Mouse (Mus musculus) spleen, embryonic (tissue): ENCODE measurements around the gene Ppp6r2.

Experiments used
- CTCF ChIA-PET: fragments of 350-600 bp; sonication (Branson Sonifier 250); formaldehyde crosslinking; loops from one replicate; lab custom pipeline; 2022; lab: Charles Lee

Gene Ppp6r2

GRCm38 (mm10) chr15:89241025-89241424, 29.7 kb downstream of the Ppp6r2 start:
- CTCF ChIA-PET = no interaction called here

GRCm38 (mm10) chr15:89249063-89249462, 37.7 kb downstream of the Ppp6r2 start:
- CTCF ChIA-PET = no interaction called here

- CTCF ChIA-PET = no interaction called here
These were observed 44.0 kb downstream of the Ppp6r2 start for GRCm38 (mm10) chr15:89255330-89255729.

- CTCF ChIA-PET = no interaction called here
These were observed 47.6 kb downstream of the Ppp6r2 start for GRCm38 (mm10) chr15:89258997-89259396.

- CTCF ChIA-PET = no interaction called here
These were observed 53.1 kb downstream of the Ppp6r2 start for GRCm38 (mm10) chr15:89264485-89264884.

GRCm38 (mm10) chr15:89275497-89275896, 64.1 kb downstream of the Ppp6r2 start:
- CTCF ChIA-PET = no interaction called here

- CTCF ChIA-PET = no interaction called here
These were observed 66.0 kb downstream of the Ppp6r2 start for GRCm38 (mm10) chr15:89277366-89277765.

- CTCF ChIA-PET = no interaction called here
These were observed 71.2 kb downstream of the Ppp6r2 start for GRCm38 (mm10) chr15:89282546-89282945.

GRCm38 (mm10) chr15:89284094-89284493, 72.7 kb downstream of the Ppp6r2 start:
- CTCF ChIA-PET = no interaction called here

GRCm38 (mm10) chr15:89285004-89285403, 73.7 kb downstream of the Ppp6r2 start:
- CTCF ChIA-PET = interaction anchor here (0.6 kb wide), 1 partner anchor 150 kb away, joined by 9 read pairs; no protein-coding TSS in a partner anchor

GRCm38 (mm10) chr15:89285478-89285877, 74.1 kb downstream of the Ppp6r2 start:
- CTCF ChIA-PET = no interaction called here

- CTCF ChIA-PET = no interaction called here
These were observed 74.8 kb downstream of the Ppp6r2 start for GRCm38 (mm10) chr15:89286114-89286513.

- CTCF ChIA-PET = no interaction called here
These were observed 75.2 kb downstream of the Ppp6r2 start for GRCm38 (mm10) chr15:89286582-89286981.

GRCm38 (mm10) chr15:89288227-89288767, 76.9 kb downstream of the Ppp6r2 start:
- CTCF ChIA-PET = no interaction called here

- CTCF ChIA-PET = interaction anchor here (0.6 kb wide), 1 partner anchor 143 kb away, joined by 3 read pairs; no protein-coding TSS in a partner anchor
These were observed 78.1 kb downstream of the Ppp6r2 start for GRCm38 (mm10) chr15:89289455-89289854.

- CTCF ChIA-PET = interaction anchor here (0.7 kb wide), 1 partner anchor 77 kb away, joined by 9 read pairs; no protein-coding TSS in a partner anchor
These were observed 80.2 kb downstream of the Ppp6r2 start for GRCm38 (mm10) chr15:89291521-89291920.

GRCm38 (mm10) chr15:89292795-89293194, 81.4 kb downstream of the Ppp6r2 start:
- CTCF ChIA-PET = no interaction called here

GRCm38 (mm10) chr15:89293778-89294177, 82.4 kb downstream of the Ppp6r2 start:
- CTCF ChIA-PET = no interaction called here

GRCm38 (mm10) chr15:89295580-89296165, 84.3 kb downstream of the Ppp6r2 start:
- CTCF ChIA-PET = no interaction called here

- CTCF ChIA-PET = no interaction called here
These were observed 85.1 kb downstream of the Ppp6r2 start for GRCm38 (mm10) chr15:89296465-89296864.

GRCm38 (mm10) chr15:89297695-89298094, 86.3 kb downstream of the Ppp6r2 start:
- CTCF ChIA-PET = no interaction called here

- CTCF ChIA-PET = no interaction called here
These were observed 88.8 kb downstream of the Ppp6r2 start for GRCm38 (mm10) chr15:89300180-89300579.

GRCm38 (mm10) chr15:89300600-89300999, 89.2 kb downstream of the Ppp6r2 start:
- CTCF ChIA-PET = no interaction called here

GRCm38 (mm10) chr15:89305966-89306365, 94.6 kb downstream of the Ppp6r2 start:
- CTCF ChIA-PET = no interaction called here
